Mouse (Mus musculus) ES-Bruce4 (cell line): ENCODE results near the gene Pou2f2. TPM values are rescaled to one million over a fixed set of nuclear protein-coding genes. Genes with fewer than 3 reads are reported as not detected.
A peak's percentile ranks its signal among the peaks of the same experiment; 100 is the strongest.

Source experiments
- H3K27ac ChIP-seq: 2 replicates; pipeline ENCODE4 v1.5.1; 2012; ENCODE audit warnings: low read length, inconsistent platforms; ENCODE audit not compliant: insufficient read depth
- H3K27me3 ChIP-seq: 2 replicates; pipeline ENCODE4 v1.6.1; 2012; ENCODE audit warnings: mild to moderate bottlenecking, low read length, inconsistent platforms; ENCODE audit not compliant: control insufficient read depth, poor library complexity, insufficient read depth, severe bottlenecking
- H3K36me3 ChIP-seq: 2 replicates; pipeline ENCODE4 v1.6.1; 2012; ENCODE audit warnings: inconsistent platforms, mild to moderate bottlenecking, low read length, moderate library complexity; ENCODE audit not compliant: control insufficient read depth, poor library complexity, insufficient read depth, severe bottlenecking
- H3K4me1 ChIP-seq: one replicate; pipeline ENCODE4 v1.8.1; 2011; ENCODE audit warnings: low read length; ENCODE audit not compliant: control insufficient read depth, insufficient read depth
- H3K4me3 ChIP-seq: 2 replicates; pipeline ENCODE4 v1.5.1; 2011; ENCODE audit warnings: low read depth, mild to moderate bottlenecking, low read length
- H3K9ac ChIP-seq: 2 replicates; pipeline ENCODE4 v1.6.1; 2012; ENCODE audit warnings: low read depth, mild to moderate bottlenecking, inconsistent platforms; ENCODE audit not compliant: poor library complexity, severe bottlenecking
- H3K9me3 ChIP-seq: replicated peaks from 2 replicates; pipeline ENCODE4 v1.6.1; 2012; ENCODE audit warnings: mild to moderate bottlenecking, low read length, inconsistent platforms; ENCODE audit not compliant: control insufficient read depth, poor library complexity, insufficient read depth, severe bottlenecking
- CTCF ChIP-seq: IDR thresholded peaks from one replicate; pipeline ENCODE4 v1.8.1; 2011; ENCODE audit warnings: low read depth, low read length
- EP300 ChIP-seq: IDR thresholded peaks from 2 replicates; pipeline ENCODE4 v1.6.1; 2011; ENCODE audit warnings: low read depth, low read length; ENCODE audit not compliant: insufficient read depth
- POLR2A ChIP-seq: IDR thresholded peaks from one replicate; pipeline ENCODE4 v1.8.1; 2011; ENCODE audit warnings: low read length; ENCODE audit not compliant: insufficient read depth
- polyA plus RNA-seq: library from polyadenylated mRNA; stranded (reverse); fragments of >200 nt; gene quantifications from 2 replicates; pipeline ENCODE4 v1.2.4, GENCODE M21; 2011; ENCODE audit warnings: low read depth; ENCODE audit not compliant: missing spikeins, insufficient read depth, insufficient read length

Gene Pou2f2
- polyA plus RNA-seq, 1 experiment: 1.8 TPM

- no peak overlapping the region for H3K27ac ChIP-seq
- no peaks in the 10 kb centered on the region for H3K36me3 ChIP-seq
- TF ChIP-seq POLR2A: no peak
- no peak for TF ChIP-seq CTCF
- no peak for TF ChIP-seq EP300
- 0 out of 2 replicates have a peak, but pooled peaks cover 3% of the 10 kb centered on the region for H3K27me3 ChIP-seq
- no peaks in the 10 kb centered on the region for H3K9me3 ChIP-seq
- no peak overlapping the region for H3K4me3 ChIP-seq
- no peak overlapping the region for H3K9ac ChIP-seq
- H3K4me1 ChIP-seq: no peaks in the 10 kb centered on the region
These were observed 6.9 kb downstream of the Pou2f2 start for GRCm38 (mm10) chr7:25172669-25173068.

- H3K9me3 ChIP-seq: no peaks in the 10 kb centered on the region
- no peaks in the 10 kb centered on the region for H3K4me1 ChIP-seq
- H3K4me3 ChIP-seq: no peak overlapping the region
- no peak overlapping the region for H3K9ac ChIP-seq
- H3K36me3 ChIP-seq: no peaks in the 10 kb centered on the region
- no peak overlapping the region for H3K27ac ChIP-seq
- TF ChIP-seq EP300 (no peak), CTCF (no peak), POLR2A (no peak)
- H3K27me3 ChIP-seq: no peaks in the 10 kb centered on the region
These were observed 8.9 kb downstream of the Pou2f2 start for GRCm38 (mm10) chr7:25170583-25170982.

- no peak overlapping the region for H3K9ac ChIP-seq
- H3K27ac ChIP-seq: no peak overlapping the region
- no peaks in the 10 kb centered on the region for H3K9me3 ChIP-seq
- no peak overlapping the region for H3K4me3 ChIP-seq
- TF ChIP-seq EP300 (no peak), CTCF (no peak), POLR2A (no peak)
- no peaks in the 10 kb centered on the region for H3K27me3 ChIP-seq
- no peaks in the 10 kb centered on the region for H3K4me1 ChIP-seq
- no peaks in the 10 kb centered on the region for H3K36me3 ChIP-seq
These were observed 13.4 kb downstream of the Pou2f2 start for GRCm38 (mm10) chr7:25166106-25166505.

GRCm38 (mm10) chr7:25156158-25156648, 23.3 kb downstream of the Pou2f2 start:
- no peak overlapping the region for H3K9ac ChIP-seq
- no peaks in the 10 kb centered on the region for H3K9me3 ChIP-seq
- H3K27ac ChIP-seq: no peak overlapping the region
- H3K36me3 ChIP-seq: no peaks in the 10 kb centered on the region
- H3K4me1 ChIP-seq: peaks cover 6% of the 10 kb centered on the region
- no peak overlapping the region for H3K4me3 ChIP-seq
- no peaks in the 10 kb centered on the region for H3K27me3 ChIP-seq
- TF ChIP-seq POLR2A (no peak), EP300 (no peak), CTCF (no peak)

- H3K27ac ChIP-seq: peak overlapping the region; percentile 68
- peak overlapping the region; percentile 50 for H3K4me3 ChIP-seq
- peaks cover 11% of the 10 kb centered on the region for H3K4me1 ChIP-seq
- 0 out of 2 replicates have a peak overlapping the region, but pooled peaks have one; percentile 6 for H3K9ac ChIP-seq
- H3K27me3 ChIP-seq: no peaks in the 10 kb centered on the region
- TF ChIP-seq EP300 (no peak), POLR2A (no peak), CTCF (no peak)
- H3K9me3 ChIP-seq: no peaks in the 10 kb centered on the region
- no peaks in the 10 kb centered on the region for H3K36me3 ChIP-seq
These were observed 23.9 kb downstream of the Pou2f2 start for GRCm38 (mm10) chr7:25155469-25156157.

GRCm38 (mm10) chr7:25154648-25155047, 24.9 kb downstream of the Pou2f2 start:
- no peak overlapping the region for H3K9ac ChIP-seq
- H3K4me3 ChIP-seq: no peak overlapping the region
- no peaks in the 10 kb centered on the region for H3K27me3 ChIP-seq
- H3K9me3 ChIP-seq: no peaks in the 10 kb centered on the region
- peaks cover 13% of the 10 kb centered on the region for H3K4me1 ChIP-seq
- no peaks in the 10 kb centered on the region for H3K36me3 ChIP-seq
- 0 out of 2 replicates have a peak overlapping the region, but pooled peaks have one; percentile 68 for H3K27ac ChIP-seq
- TF ChIP-seq POLR2A (no peak), EP300 (no peak), CTCF (no peak)
